Mouse (Mus musculus) liver, postnatal 0 days (tissue): ENCODE results near the gene Gm13287.
"Not testable (repeated sequence)": the region's sequence is repeated elsewhere in the genome, so short reads cannot be mapped to it uniquely, and the experiment has no call there.

Experiments
- CTCF ChIP-seq: sonication (generic); IDR thresholded peaks from 2 replicates; pipeline ENCODE4 v1.5.1; 2016; ENCODE audit warnings: antibody characterized with exemption, low read depth
- EP300 ChIP-seq: IDR thresholded peaks from 2 replicates; pipeline ENCODE4 v1.6.1; 2016; ENCODE audit warnings: antibody characterized with exemption, low read depth, mild to moderate bottlenecking

- TF ChIP-seq CTCF, EP300: not testable (repeated sequence)
These were observed 40.7 kb upstream of the Gm13287 start for GRCm38 (mm10) chr4:88762341-88762740.
